Mouse (Mus musculus) forebrain, embryonic 15.5 days (tissue): Measurements from ENCODE around the gene Plekha8. TPM values are rescaled to one million over a fixed set of nuclear protein-coding genes. Genes with fewer than 3 reads are reported as not detected.

Source experiments
- ATAC-seq: fragments of 200-750 bp; cut with Nextera tagmentation; replicated peaks from 2 replicates; pipeline ENCODE4 v1.8.0; 2017; ENCODE audit warnings: mild to moderate bottlenecking, moderate TSS enrichment, moderate library complexity
- H3K27ac ChIP-seq: fragments of 300-500 bp; sonication (generic); replicated peaks from 2 replicates; pipeline ENCODE4 v1.5.1; 2015; ENCODE audit warnings: mild to moderate bottlenecking, inconsistent platforms
- H3K27me3 ChIP-seq: fragments of 300-500 bp; sonication (generic); 2 replicates; pipeline ENCODE4 v1.6.1; 2015; ENCODE audit warnings: inconsistent platforms
- H3K36me3 ChIP-seq: fragments of 300-500 bp; sonication (generic); 2 replicates; pipeline ENCODE4 v1.6.1; 2015; ENCODE audit warnings: mild to moderate bottlenecking, inconsistent platforms
- H3K4me1 ChIP-seq: fragments of 300-500 bp; sonication (generic); 2 replicates; pipeline ENCODE4 v1.6.1; 2015; ENCODE audit warnings: inconsistent platforms
- H3K4me2 ChIP-seq: fragments of 300-500 bp; sonication (generic); replicated peaks from 2 replicates; pipeline ENCODE4 v1.6.1; 2015; ENCODE audit warnings: mild to moderate bottlenecking, inconsistent platforms
- H3K4me3 ChIP-seq: fragments of 300-500 bp; sonication (generic); 2 replicates; pipeline ENCODE4 v1.5.1; 2015; ENCODE audit warnings: mild to moderate bottlenecking, inconsistent platforms
- H3K9ac ChIP-seq: fragments of 300-500 bp; sonication (generic); replicated peaks from 2 replicates; pipeline ENCODE4 v1.6.1; 2015; ENCODE audit warnings: mild to moderate bottlenecking, inconsistent platforms
- H3K9me3 ChIP-seq: fragments of 300-500 bp; sonication (generic); 2 replicates; pipeline ENCODE4 v1.6.1; 2016; ENCODE audit warnings: inconsistent platforms
- WGBS: fragments of 180-500 bp; shearing (Covaris S2); methylation state at CpG from one replicate; pipeline ENCODE4 v1.1.7; 2015; ENCODE audit warnings: mixed read lengths; 5-methylcytosine and 5-hydroxymethylcytosine counted together
- polyA plus RNA-seq: library from polyadenylated mRNA; unstranded; fragments of >200 nt; fragmentation: Nextera tagmentation; extraction: Ambion mirVana; gene quantifications from 2 replicates; pipeline ENCODE4 v1.2.1, GENCODE M21; 2015

Gene Plekha8
- polyA plus RNA-seq, 1 experiment from 2014 or later = 10.2 TPM

- Histone ChIP-seq H3K9me3 (no peaks in the 10 kb centered on the region), H3K4me2 (no peak overlapping the region), H3K4me1 (peaks cover 13% of the 10 kb centered on the region), H3K27me3 (no peaks in the 10 kb centered on the region), H3K36me3 (no peaks in the 10 kb centered on the region), H3K4me3 (no peak overlapping the region), H3K9ac (no peak overlapping the region), H3K27ac (no peak overlapping the region)
- 36% methylated on average over 1 of the region's 1 CpGs for WGBS
- no peak for ATAC-seq
These were observed 6.7 kb upstream of the Plekha8 start for GRCm38 (mm10) chr6:54588212-54588611.

- ATAC-seq = no peak
- Histone ChIP-seq H3K27me3 (no peaks in the 10 kb centered on the region), H3K9ac (no peak overlapping the region), H3K4me3 (no peak overlapping the region), H3K36me3 (no peaks in the 10 kb centered on the region), H3K9me3 (no peaks in the 10 kb centered on the region), H3K4me1 (peaks cover 29% of the 10 kb centered on the region), H3K4me2 (no peak overlapping the region), H3K27ac (no peak overlapping the region)
- 95% methylated on average over 2 of the region's 2 CpGs for WGBS
These were observed 4.2 kb upstream of the Plekha8 start for GRCm38 (mm10) chr6:54590691-54591090.

- Histone ChIP-seq H3K9ac (no peak overlapping the region), H3K4me2 (peak overlapping the region; percentile 14; the same call in 1 of the 2 replicates), H3K4me1 (peaks cover 40% of the 10 kb centered on the region), H3K27me3 (no peaks in the 10 kb centered on the region), H3K36me3 (no peaks in the 10 kb centered on the region), H3K27ac (no peak overlapping the region), H3K9me3 (no peaks in the 10 kb centered on the region), H3K4me3 (peak overlapping the region; percentile 2; the same call in 1 of the 2 replicates)
- WGBS = 32% methylated on average over 6 of the region's 6 CpGs
- ATAC-seq = no peak
These were observed 3.1 kb upstream of the Plekha8 start for GRCm38 (mm10) chr6:54591778-54592177.

GRCm38 (mm10) chr6:54592938-54593535 is 1.9 kb upstream of the Plekha8 start:
- Histone ChIP-seq H3K4me3 (peak overlapping the region; percentile 55), H3K4me1 (peaks cover 48% of the 10 kb centered on the region), H3K27ac (peak overlapping the region; percentile 68), H3K36me3 (no peaks in the 10 kb centered on the region), H3K4me2 (peak overlapping the region; percentile 54), H3K27me3 (no peaks in the 10 kb centered on the region), H3K9me3 (no peaks in the 10 kb centered on the region), H3K9ac (peak overlapping the region; percentile 58)
- under 1% methylated on average over 20 of the region's 20 CpGs for WGBS
- peak; percentile 93 for ATAC-seq

- no peak for ATAC-seq
- 56% methylated on average over 8 of the region's 8 CpGs for WGBS
- no peaks in the 10 kb centered on the region for H3K27me3 ChIP-seq
- peak overlapping the region; percentile 68 for H3K27ac ChIP-seq
- peak overlapping the region; percentile 93 for H3K4me3 ChIP-seq
- no peaks in the 10 kb centered on the region for H3K9me3 ChIP-seq
- no peaks in the 10 kb centered on the region for H3K36me3 ChIP-seq
- peaks cover 48% of the 10 kb centered on the region for H3K4me1 ChIP-seq
- H3K4me2 ChIP-seq = peak overlapping the region; percentile 54
- H3K9ac ChIP-seq = peak overlapping the region; percentile 58; the same call in 1 of the 2 replicates
These were observed 994 bp upstream of the Plekha8 start for GRCm38 (mm10) chr6:54593766-54594468.

- peaks cover 48% of the 10 kb centered on the region for H3K4me1 ChIP-seq
- WGBS = under 1% methylated on average over 47 of the region's 48 CpGs
- ATAC-seq = no peak; the same call in 1 of the 2 replicates
These were observed 493 bp downstream of the Plekha8 start for GRCm38 (mm10) chr6:54595330-54595878.

GRCm38 (mm10) chr6:54597208-54597607 is 2.3 kb downstream of the Plekha8 start, which contains the start of gene Fkbp14:
TSS of gene Fkbp14 (minus strand) at chr6:54597308.
- 58% methylated on average over 4 of the region's 4 CpGs for WGBS
- Histone ChIP-seq H3K27ac (no peak within 1 kb of the TSS), H3K36me3 (no peaks in the 10 kb centered on the region)

More at GRCm38 (mm10) chr6:54595330-54595878, 493 bp downstream of the Plekha8 start:
- peak overlapping the region; percentile 68 for H3K4me2 ChIP-seq
- peak overlapping the region; percentile 93 for H3K4me3 ChIP-seq
- H3K36me3 ChIP-seq = no peaks in the 10 kb centered on the region
- no peaks in the 10 kb centered on the region for H3K9me3 ChIP-seq
- no peaks in the 10 kb centered on the region for H3K27me3 ChIP-seq
- H3K9ac ChIP-seq = peak overlapping the region; percentile 83
- peak overlapping the region; percentile 69 for H3K27ac ChIP-seq

GRCm38 (mm10) chr6:54597711-54598110 is 2.8 kb downstream of the Plekha8 start:
- Histone ChIP-seq H3K4me1 (peaks cover 35% of the 10 kb centered on the region), H3K27me3 (no peaks in the 10 kb centered on the region), H3K4me2 (no peak overlapping the region), H3K36me3 (no peaks in the 10 kb centered on the region), H3K4me3 (no peak overlapping the region), H3K9me3 (no peaks in the 10 kb centered on the region), H3K27ac (no peak overlapping the region), H3K9ac (no peak overlapping the region)
- 89% methylated on average over 3 of the region's 3 CpGs for WGBS
- ATAC-seq = no peak

More at GRCm38 (mm10) chr6:54597208-54597607, 2.3 kb downstream of the Plekha8 start, which contains the start of gene Fkbp14:
- H3K9ac ChIP-seq = no peak within 1 kb of the TSS
- H3K4me1 ChIP-seq = peaks cover 38% of the 10 kb centered on the region
- no peaks in the 10 kb centered on the region for H3K9me3 ChIP-seq
- peak within 1 kb of the TSS; percentile 93 for H3K4me3 ChIP-seq
- H3K27me3 ChIP-seq = no peaks in the 10 kb centered on the region
- no peak for ATAC-seq
- H3K4me2 ChIP-seq = peak within 1 kb of the TSS; percentile 68

GRCm38 (mm10) chr6:54600681-54601347 is 5.9 kb downstream of the Plekha8 start:
- WGBS = 87% methylated on average over 5 of the region's 5 CpGs
- H3K9me3 ChIP-seq = no peaks in the 10 kb centered on the region

GRCm38 (mm10) chr6:54602891-54603290 is 8.0 kb downstream of the Plekha8 start:
- Histone ChIP-seq H3K9me3 (no peaks in the 10 kb centered on the region), H3K9ac (no peak overlapping the region), H3K4me3 (no peak overlapping the region), H3K27me3 (no peaks in the 10 kb centered on the region), H3K4me2 (no peak overlapping the region), H3K27ac (no peak overlapping the region), H3K36me3 (no peaks in the 10 kb centered on the region), H3K4me1 (no peaks in the 10 kb centered on the region)
- WGBS = 89% methylated on average over 2 of the region's 2 CpGs
- ATAC-seq = no peak

More at GRCm38 (mm10) chr6:54600681-54601347, 5.9 kb downstream of the Plekha8 start:
- Histone ChIP-seq H3K4me1 (peaks cover 17% of the 10 kb centered on the region), H3K36me3 (no peaks in the 10 kb centered on the region), H3K27ac (no peak overlapping the region), H3K4me2 (no peak overlapping the region), H3K4me3 (no peak overlapping the region), H3K27me3 (no peaks in the 10 kb centered on the region), H3K9ac (no peak overlapping the region)
- ATAC-seq = no peak

- no peak overlapping the region for H3K9ac ChIP-seq
- H3K4me2 ChIP-seq = no peak overlapping the region
- no peaks in the 10 kb centered on the region for H3K4me1 ChIP-seq
- H3K9me3 ChIP-seq = no peaks in the 10 kb centered on the region
- H3K36me3 ChIP-seq = no peaks in the 10 kb centered on the region
- no peak overlapping the region for H3K27ac ChIP-seq
- 97% methylated on average over 1 of the region's 1 CpGs for WGBS
- H3K4me3 ChIP-seq = no peak overlapping the region
- no peaks in the 10 kb centered on the region for H3K27me3 ChIP-seq
- no peak for ATAC-seq
These were observed 9.2 kb downstream of the Plekha8 start for GRCm38 (mm10) chr6:54604001-54604715.
